Mouse (Mus musculus) gastrocnemius, adult 18-20 months (tissue): ENCODE measurements around the gene Frg2f1. TPM values are rescaled to one million over a fixed set of nuclear protein-coding genes. Genes with fewer than 3 reads are reported as not detected.
A peak's percentile ranks its signal among the peaks of the same experiment; 100 is the strongest.

Experiments
- DNase-seq: peaks from one replicate; pipeline ENCODE4 v3.0.0; 2021; ENCODE audit warnings: low spot score
- total RNA-seq, 2 experiments: library from RNA; stranded (reverse); gene quantifications; 2 replicates each; pipeline ENCODE4 v1.2.3; 2021

Gene Frg2f1
- total RNA-seq, 2 experiments from 2014 or later: 4.1 to 6.3 TPM

- DNase-seq: no peak
Measured at GRCm38 (mm10) chr4:119492933-119493327, 46.4 kb downstream of the Frg2f1 start.

GRCm38 (mm10) chr4:119492291-119492932 is 46.9 kb downstream of the Frg2f1 start, which contains the start of gene Rimkla:
Gene Rimkla (minus strand): TSS chr4:119492628.
- DNase-seq: peak; percentile 36

GRCm38 (mm10) chr4:119490806-119491205 is 48.5 kb downstream of the Frg2f1 start:
- DNase-seq: no peak

GRCm38 (mm10) chr4:119489666-119490065 is 49.7 kb downstream of the Frg2f1 start:
- no peak for DNase-seq

GRCm38 (mm10) chr4:119484882-119485281 is 54.4 kb downstream of the Frg2f1 start:
- DNase-seq: no peak

- DNase-seq: no peak
Measured at GRCm38 (mm10) chr4:119483051-119483450, 56.3 kb downstream of the Frg2f1 start.

Other genes with a start within 250 kb of the Frg2f1 start
- 100 to 1,000 TPM; 659 to 760 TPM for gene Ybx1, start 244.9 kb downstream of the Frg2f1 start, total RNA-seq
- 1 to 10 TPM; 7.9 to 8.8 TPM for gene Ppih, start 219.0 kb downstream of the Frg2f1 start, total RNA-seq
- not detected for gene Ccdc30, start 124.0 kb downstream of the Frg2f1 start, total RNA-seq
- gene Ppcs, start 117.1 kb downstream of the Frg2f1 start, total RNA-seq: 1 to 10 TPM; 4.8 to 5.6 TPM
- not detected for gene Zmynd12, start 116.7 kb downstream of the Frg2f1 start, total RNA-seq
- gene Rimkla, start 46.9 kb downstream of the Frg2f1 start, total RNA-seq: not detected
- gene Foxj3, start 2.5 kb downstream of the Frg2f1 start, total RNA-seq: 10 to 100 TPM; 32.1 to 32.5 TPM
- not detected for gene Guca2a, start 98.2 kb upstream of the Frg2f1 start, total RNA-seq
- not detected for gene Guca2b, start 119.4 kb upstream of the Frg2f1 start, total RNA-seq
- gene Hivep3, start 194.3 kb upstream of the Frg2f1 start, total RNA-seq: 1 to 10 TPM; 3.0 to 5.6 TPM